Mouse (Mus musculus): Measurements from ENCODE around the gene Cdhr3. TPM values are rescaled to one million over a fixed set of nuclear protein-coding genes. Genes with fewer than 3 reads are reported as not detected.
A peak's percentile ranks its signal among the peaks of the same experiment; 100 is the strongest.

Gene Cdhr3
- polyA plus RNA-seq (2017; shearing (Covaris generic)), result under 1 TPM in 2 of 3 experiments, not detected in 1; 0.18 to 0.26 TPM

DNA sequence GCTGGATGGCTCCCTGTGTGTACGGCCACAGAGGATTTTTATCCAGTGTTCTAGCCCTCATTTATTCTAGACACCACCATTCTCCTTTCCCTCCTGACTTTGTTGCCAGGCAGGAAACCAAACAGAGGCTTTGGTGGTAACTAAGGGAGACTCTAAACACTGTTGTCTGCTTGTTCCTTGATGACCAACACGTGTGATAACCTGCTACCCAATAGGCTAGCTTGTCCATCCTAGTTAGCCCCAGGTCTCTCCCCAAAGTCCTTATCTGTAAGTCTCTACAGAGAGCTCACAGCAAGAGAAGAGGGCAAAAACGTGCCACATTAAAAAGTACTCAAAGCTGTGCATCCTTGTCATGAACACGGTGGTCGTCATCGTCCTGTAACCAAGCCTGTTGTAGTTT is at the start of gene Cdhr3:
Cdhr3 (minus strand) TSS at position 101 of the 400 bp plus-strand sequence.
- no peak for ATAC-seq

DNA sequence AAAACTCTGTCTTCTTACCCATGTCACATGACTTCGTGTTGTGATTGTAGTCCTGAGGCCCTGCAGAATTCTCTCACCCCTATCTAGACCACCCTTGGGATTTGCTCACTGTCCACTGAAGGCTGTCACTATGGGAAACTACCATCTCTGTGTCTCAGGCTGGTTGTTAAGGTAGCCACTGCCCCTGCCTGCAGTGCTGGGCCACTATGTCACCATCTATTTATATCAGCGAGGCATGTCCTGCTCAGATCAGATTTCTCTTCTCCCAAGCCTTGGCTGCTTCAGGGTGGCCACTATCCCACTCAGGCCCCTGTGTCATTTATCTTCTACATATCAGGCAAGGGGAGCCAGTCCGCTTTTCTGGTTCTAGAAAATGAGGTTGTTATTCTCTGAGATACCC is 46.4 kb upstream of the Cdhr3 start:
- ATAC-seq, result no peak

DNA sequence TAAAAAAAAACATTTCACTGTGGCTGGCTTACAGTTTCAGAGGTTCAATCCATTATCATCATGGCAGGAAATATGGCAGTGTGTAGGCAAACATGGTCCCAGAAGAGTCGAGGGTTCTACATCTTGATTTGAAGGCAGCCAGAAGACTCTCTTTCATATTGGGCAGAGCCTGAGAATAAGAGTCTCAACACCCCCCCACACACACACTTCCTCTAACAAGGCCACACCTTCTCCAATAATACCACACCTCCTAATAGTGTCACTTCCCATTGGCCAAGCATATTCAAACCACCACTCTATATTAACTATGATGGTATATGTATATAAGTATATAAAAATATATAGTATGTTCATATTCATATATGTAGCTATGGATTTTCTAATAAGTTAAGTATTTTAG is 45.2 kb upstream of the Cdhr3 start:
- ATAC-seq, result no peak

DNA sequence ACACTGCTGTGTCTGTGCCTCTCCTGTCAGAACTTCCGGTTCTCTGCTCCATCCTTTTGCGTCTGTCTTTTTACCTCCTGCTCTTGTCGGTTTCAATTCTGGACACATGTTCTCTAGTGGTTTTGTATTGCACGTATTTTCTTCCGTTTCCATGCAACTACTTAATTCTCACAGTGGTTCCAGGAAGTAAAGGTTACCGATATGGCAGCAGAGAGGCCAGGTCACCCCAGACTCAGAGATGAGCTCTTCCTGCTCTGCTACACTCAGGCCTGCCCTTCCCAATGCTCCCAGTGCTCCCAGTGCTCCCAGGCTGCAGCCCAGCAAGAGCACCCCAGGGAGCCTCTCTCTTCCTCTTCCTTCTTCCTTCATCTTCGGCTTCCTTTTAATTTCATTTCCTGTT is 39.1 kb upstream of the Cdhr3 start:
- ATAC-seq, result peak; percentile 91

DNA sequence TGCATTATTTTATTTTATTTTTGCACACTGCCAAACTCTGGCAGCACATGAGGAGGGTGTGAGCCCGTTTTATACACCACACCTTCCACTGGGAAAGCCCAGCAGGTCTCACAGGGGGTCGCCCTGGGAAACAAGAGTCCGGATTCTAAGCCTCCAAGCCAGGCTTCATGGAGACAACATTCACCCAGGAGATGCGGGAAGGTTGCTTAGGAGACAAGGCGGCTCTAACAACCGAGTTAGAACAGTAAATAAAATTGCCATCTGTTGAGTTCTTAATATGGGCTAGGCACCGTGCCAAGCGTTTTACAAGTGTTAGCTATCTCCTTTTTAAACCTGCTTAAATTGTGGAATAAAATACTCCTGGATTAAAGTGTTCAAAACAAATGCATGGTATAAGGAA is 37.7 kb upstream of the Cdhr3 start:
- ATAC-seq, result no peak

DNA sequence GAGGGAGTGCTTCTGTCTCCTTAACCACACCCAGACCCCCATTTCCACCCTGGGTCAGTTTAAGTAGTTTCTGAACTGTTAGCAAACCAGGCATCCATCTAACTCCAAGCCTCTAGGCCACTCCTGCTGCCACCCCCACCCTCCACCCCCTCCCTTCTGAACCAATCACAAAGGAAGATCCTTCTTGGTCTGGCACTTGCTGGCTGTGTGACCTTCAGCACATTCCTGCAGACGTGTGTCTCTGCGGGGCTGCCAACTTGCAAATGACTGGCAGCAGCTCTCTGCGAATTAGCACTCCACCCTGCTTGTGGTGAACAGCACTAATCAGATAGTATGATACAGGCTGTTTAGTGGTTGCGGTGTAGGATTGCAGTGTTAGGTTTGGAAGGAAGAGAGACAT is 36.7 kb upstream of the Cdhr3 start:
- ATAC-seq, result peak; percentile 37

DNA sequence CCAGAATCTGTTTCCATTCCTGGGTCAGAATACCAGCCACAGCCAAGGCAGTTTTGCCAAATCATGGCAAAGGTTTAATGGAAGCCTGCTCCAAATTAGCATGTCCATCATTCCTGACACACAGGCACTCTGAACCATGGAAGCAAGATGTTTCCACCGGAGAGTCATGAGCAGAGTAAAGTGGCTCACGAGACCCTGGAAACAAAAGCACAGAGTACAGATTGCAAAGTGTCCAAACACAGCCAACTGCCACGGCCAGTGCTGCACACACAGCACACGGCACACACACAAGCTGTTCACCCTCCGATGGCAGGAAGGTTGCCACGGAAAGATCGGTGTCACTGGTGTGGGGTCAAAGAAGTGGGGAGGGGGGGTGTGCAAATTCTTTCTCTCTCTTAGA is 36.0 kb upstream of the Cdhr3 start:
- no peak for ATAC-seq

DNA sequence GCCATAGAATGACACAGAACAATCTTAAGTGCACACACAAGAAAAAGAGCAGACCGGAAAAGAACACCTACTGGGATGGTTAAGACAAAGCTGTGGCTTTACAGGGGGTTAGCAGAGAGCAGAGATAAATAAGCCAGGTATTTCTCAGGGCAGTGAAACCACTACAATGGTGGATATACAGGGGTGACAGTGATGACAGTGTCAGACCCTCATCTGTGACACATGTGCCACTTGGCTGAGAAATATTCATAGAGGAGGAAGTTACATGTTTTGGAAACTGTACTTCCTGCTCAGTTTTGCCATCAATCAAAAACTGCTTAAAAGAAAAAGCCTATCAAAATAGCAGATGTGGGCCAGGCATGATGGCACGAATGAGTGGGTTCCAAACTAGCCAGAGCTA is 35.4 kb upstream of the Cdhr3 start:
- peak; percentile 26 for ATAC-seq

DNA sequence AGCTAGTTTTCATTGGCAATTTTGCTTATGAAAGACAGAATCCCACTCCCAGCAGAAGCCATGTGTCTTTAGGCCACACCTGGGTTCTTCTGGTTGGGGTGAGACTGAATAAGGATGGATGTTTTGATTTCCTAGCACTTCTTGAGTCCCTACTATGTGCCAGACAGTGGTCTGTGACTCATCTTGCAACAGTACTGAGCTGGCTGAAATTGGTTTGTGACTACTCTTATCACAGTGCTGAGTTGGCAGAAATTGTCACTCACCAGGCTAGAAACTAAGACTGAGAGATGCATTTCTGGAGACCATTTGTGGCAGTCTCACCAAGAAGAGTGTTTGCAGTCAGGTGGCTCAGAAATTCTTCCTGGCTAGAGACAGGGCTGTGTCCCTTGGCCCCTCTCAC is 33.6 kb upstream of the Cdhr3 start:
- no peak for ATAC-seq

DNA sequence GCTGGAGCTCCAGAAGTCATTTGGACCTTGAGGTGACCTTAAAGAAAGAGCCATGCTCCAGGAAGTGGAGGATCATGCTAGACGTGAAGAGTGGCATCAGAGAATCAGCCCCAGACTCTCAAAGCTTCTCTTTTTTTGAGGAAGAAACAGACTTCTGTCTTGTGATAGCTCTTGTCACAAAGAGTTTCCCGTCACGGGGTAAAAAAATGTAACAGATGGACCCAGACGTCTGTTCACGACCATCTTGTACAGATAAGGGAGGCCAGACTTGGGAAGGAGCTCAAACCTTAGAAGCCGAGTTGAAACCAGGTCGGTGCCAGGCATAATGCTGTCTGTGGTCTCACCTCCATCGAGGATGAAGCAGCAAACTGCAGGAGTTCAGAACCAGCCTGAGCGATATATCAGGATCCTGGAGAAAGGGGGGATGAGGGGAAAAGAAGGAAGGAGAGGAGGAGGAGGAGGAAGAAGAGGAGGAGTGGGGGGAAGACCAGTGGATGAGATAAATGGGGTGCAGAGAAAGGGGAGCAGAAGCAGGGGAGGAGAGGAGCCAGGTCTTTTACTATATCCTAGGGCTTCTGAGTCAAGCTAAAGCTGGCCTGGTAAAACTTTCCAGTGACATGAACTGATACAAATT is 33.0 kb upstream of the Cdhr3 start:
- ATAC-seq, result no peak

DNA sequence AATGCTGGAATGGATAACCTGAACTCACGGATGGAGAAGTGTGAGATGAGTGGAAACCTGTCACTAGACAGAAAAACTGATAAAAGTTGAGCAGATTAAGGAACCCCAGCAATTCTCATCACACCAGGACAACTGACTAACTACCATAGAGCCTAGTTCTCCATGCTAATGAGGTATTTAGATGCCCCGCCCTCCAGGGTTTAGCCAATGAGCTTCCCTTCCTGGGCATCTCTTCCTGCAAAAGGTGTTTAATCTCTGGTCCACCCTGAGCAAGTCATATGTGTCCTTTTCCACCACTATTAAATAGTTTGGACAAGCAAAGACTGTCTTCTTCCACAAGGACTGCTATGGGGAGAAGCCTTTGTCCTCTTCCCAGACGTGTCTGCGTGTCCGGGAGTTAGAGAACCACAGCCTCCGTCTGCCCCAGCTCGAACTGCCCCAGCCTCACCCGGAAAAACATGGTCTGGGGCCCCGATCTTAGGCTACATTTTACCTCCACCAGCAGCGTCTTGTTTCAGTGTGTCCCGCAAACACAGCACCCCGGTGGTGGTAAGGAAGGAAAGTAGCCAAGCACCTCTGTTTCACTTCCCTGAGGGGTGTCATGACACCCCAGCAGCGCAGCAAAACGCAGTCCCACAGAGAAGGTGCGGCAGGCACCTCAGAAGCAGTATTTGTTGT is 26.1 kb upstream of the Cdhr3 start:
- ATAC-seq, result peak; percentile 93

DNA sequence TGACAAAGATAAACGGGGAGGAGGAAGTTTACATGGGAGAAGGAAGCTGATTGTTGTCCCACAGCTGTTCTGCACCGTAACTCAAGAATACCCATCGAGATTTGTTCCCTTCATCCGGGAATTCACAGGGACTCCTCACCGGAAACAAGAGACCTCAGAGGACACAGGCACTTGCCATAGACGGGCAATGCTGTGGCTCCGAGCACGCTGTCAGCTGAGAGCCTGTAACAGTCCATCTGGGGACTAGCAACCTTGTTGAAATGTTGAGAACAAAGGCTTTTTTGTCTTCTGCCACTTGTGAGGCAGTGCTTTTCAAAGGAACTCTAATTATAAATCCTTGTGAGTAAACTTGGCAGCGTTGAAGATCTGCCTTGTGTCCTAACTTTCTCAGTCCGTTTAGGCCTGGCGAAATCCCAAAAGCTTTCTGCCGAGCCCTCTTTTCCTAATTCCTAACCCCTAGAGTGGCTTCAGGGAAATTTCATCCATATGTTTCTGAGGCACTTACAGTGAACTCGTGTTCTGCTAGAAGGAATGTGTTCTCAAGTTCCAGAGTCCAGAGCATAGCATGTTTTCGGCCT is 18.3 kb upstream of the Cdhr3 start:
- no peak for ATAC-seq

DNA sequence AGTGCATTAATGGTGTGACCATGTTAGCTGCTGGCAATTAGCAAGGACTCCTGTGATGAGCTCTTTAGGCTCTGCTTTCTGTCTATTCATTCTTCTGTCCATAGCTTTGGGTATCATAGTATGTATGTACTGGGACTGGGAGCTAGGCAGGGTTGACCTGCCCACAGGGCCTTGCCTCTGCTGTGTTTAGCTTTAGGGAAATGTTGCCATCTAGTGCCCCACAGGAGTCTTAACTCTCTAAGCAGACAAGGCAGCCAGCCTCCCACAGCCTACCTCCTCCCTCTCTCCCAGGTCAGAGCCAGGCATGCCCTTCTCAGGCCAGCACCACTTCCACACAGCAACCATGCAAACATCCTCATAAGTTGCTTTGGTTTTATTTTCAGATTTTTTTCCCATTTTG is 16.9 kb upstream of the Cdhr3 start:
- peak; percentile 86 for ATAC-seq

DNA sequence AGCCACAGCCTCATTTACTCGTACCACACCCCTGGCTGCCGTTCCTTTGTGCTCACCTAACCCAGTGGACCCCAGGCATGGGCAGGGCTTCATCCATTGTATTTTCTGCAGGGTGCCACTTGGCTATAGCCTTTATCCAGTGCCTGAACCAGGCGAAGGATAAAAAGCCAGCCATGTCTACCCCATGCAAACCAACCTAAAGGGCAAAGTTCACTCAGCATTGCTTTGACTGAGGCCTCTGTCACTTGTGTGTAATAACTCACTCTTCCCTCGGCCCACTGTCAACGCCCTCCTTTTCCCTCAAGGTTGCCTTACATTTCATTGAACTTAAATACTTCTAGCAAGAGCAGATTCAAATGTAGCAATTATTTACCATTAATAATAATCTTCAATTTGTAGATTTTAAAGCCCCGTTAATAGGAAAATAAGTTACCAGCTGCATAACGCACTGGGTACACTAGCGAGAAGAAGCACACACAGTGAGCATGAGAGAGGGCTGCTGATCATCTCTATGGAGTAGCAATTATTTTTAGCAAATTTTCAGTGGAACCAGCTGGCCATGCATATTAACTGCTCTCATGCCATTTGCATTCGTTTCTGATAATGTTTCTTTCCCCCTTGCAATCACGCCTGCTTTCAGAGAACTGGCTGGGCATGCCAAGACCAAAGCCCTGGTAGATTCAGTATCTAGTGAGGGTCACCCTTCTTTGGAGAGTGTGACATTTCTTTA is 13.9 kb upstream of the Cdhr3 start:
- ATAC-seq, result no peak

DNA sequence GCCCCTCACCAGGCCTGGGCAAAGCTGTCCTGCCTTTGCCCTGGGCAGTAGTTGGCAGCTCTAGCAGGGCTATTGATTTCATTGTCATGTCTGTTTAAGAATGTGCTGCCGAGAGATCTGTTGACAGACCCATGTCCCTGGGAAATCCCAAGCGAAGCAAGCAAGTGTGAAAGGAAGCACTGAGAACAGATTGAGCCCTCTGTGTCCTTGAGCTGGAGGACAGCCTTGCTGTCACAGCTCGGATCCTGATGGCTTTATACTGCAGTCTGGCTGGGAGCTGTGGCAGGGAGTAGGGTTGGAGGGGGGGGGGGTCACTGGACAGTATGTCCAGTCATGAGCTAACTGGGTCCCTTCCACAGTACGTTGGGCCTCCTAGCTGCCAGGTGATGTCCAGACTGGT is 13.0 kb upstream of the Cdhr3 start:
- no peak for ATAC-seq

DNA sequence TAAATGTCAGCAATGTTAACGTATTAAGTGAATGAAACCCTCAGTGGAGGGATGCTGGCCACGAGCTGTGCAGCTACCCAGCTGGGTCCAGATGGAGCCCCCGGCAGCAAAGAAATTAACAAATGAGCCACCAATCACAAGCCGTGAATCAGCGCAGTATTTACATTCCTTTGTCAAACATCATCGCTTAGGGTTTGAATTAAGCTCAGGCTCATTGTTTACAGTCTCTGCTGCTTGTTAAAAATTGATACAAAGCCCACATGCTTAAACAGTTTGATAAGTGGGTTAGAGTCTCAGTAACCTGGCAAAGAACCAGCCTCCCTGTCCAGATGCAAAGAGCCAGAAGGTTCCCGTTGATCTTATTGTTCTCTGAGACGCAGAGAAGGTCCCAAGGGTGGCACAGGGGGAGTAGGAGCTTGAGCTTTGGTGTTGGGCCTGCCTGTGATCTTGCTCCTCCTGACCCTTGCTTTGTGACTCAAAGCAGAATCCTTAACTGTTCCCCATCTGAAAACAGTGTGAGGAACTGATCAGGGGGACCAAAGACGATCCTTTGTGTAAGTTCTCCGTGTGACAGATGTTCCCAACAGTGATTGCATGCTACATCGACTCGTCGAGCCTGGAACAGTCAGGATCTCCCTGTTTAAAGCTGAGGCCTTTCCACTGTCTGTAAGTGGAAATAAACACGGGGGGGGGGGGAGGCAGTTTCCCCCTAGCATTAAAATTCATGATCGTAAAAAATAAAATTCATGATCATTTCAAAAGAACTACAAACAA is 9.9 kb upstream of the Cdhr3 start:
- no peak for ATAC-seq

DNA sequence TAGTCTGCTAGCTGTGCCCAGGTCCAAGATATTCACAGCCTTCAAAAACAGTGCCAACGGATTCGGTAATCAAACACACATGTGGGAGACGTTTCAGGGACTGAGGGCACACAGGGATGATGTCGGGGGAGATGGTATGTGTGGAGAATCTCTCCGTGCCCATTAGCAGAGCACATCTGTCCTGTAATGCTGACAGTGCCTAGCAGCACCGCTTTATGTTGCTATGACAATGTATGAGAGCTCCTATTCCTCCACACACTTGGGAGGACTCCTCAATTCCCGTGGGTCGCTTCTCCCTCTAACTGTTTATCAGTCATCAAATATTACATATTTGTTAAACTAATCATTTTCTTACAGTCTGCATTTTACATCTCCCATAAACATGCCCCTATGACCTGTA is 9.0 kb upstream of the Cdhr3 start:
- no peak for ATAC-seq

DNA sequence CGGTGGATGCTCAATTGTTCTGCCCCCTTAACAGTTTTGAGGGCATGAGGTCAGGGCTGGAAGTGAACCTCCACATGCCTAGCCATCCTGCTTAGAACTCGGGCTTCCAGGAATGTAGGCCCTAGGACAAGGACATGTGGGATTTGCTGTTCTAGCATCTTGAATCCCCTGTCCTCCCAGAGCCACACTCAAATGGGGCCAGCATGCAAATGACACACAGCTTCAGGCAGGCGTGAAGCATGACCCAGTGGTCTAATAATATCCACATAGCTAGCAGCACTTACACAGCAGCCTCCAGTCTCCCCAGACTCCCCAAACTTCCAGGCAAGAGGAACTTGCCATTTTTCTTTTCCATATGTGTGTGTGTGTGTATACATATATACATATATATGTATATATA is 3.3 kb upstream of the Cdhr3 start:
- no peak for ATAC-seq

DNA sequence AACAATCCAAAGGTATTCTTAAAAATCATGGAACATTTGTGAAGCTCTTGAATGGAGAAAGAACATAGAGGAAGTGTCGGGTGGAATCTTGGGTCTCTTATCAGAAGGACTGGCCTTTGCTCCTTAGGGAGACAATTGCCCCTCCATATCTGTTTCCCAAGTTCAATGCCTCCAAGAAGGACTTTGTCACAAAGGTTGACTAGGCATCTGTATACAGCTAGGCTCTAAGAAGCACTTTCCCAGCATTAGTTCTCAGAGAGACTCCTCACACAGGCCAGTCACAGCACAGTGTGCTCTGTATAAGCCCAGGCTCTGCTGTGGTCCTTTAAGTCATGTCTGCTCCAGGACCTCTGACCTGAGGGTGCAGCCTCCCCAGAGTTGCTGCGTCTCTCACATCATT is 479 bp downstream of the Cdhr3 start:
- ATAC-seq, result no peak

DNA sequence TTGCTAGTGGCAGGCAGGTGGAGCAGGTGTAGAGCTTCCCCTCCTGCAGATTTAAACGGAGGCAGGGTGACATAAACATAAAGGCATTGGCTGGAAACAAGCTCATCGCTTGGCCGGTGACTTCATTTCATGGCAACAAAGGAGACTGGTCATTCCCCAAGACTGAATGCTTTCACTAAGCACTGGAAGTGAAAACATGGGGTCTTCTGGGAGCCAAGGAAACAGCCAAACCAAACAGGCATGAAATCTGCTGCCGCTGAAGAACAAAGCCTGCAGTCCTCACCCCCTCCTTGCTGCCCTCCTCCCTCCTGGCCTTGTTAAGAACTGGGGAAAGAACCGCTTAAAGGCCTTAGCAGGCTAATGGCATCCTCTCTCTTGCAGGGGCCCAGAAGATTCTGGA is 6.5 kb downstream of the Cdhr3 start:
- no peak for ATAC-seq

DNA sequence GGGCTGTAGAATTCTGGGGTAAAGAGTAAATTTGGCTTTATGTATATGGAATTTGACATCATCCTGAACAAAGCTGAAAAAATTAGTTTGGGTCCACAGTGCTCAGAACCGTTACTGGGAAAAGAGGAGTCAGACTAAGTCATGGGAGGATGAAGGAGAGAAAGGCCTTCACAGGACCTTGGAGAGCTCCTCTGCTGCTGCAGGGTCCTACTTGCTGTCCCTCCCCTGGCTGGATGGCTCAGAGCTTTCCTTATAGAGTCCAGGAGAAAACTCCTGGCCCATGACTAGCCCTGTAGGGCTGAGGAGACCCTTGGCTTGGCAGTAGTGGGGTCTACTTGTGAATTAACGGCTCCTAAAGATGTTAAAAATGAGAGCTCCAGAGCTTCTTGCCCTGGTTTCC is 8.0 kb downstream of the Cdhr3 start:
- no peak for ATAC-seq

DNA sequence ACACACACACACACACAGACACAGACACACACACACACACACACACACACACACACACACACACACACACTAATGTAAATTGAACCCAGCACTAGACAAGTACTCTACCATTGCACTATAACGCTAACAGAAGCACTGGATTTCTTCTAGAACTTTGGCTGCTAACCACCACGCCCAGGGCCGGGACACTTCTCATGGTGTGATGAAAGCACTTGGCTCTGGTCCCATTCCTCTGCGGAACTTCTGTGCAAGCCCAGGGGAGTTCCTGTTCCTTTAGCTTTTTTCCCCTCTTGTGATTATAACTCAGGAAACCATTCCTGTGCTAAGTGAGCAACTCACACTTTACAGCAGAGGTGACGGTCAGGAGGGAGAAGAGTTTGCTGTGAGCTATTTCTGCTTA is 9.3 kb downstream of the Cdhr3 start:
- ATAC-seq, result no peak

DNA sequence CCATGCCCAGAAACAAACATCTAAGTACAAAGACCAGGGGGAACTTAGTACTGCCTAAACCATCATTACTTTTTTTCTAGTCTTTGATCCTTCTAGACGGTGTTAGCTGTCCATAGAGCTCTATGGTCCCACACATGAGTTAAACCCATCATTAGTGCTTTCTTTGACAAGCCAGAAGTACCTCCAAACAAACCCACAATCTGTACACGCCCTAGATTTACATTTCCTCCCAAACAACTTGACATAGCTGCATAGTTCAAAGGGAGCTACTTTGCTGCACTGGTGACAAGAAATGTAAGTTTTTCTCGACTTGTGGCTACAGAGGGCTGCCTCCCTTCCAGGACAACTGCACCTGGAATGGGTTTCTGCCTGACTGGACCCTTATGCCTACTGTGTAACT is 16.4 kb downstream of the Cdhr3 start:
- ATAC-seq, result peak; percentile 77
